Mouse (Mus musculus): ENCODE measurements around the gene Mrgpra3.

The Mrgpra3 gene

DNA sequence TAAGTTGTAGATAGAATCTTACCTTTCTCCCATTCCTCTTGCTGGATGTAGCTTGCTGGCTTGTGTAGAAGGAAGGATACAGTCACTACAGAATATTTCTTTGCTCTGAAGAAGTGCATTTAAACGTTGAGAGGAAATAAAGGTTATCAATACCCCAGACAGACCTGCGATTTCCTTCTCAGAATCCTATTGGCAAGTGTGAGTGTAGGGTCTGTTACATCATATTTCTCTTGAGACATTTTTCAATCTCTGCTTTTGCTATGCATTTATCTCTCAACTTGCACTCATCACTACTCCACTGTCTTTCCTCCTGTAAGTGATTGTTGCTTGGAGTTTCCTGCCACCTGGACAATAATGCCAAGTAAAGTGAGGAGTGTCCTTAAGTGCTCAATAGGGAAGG lies at the start of gene Mrgpra3:
TSS of gene Mrgpra3 (minus strand) at position 101 of the 400 bp plus-strand sequence.
- no peak for DNase-seq (ENCODE audit: low spot score)
